Mouse (Mus musculus): ENCODE measurements around the gene Hdc. TPM values are rescaled to one million over a fixed set of nuclear protein-coding genes. Genes with fewer than 3 reads are reported as not detected.
"Not testable (repeated sequence)": the region's sequence is repeated elsewhere in the genome, so short reads cannot be mapped to it uniquely, and the experiment has no call there.

Gene Hdc
- 1 to 10 TPM in 1 of 2 experiments, under 1 TPM in 1; 0.95 to 1.2 TPM for total RNA-seq (2021)

- intact Hi-C loops (cut with DNase I) = no loop called here
- DNase-seq = no peak
Measured at GRCm38 (mm10) chr2:126619249-126619704, at the start of gene Hdc. Gene Hdc, minus strand, starts transcription at chr2:126619299.

DNA sequence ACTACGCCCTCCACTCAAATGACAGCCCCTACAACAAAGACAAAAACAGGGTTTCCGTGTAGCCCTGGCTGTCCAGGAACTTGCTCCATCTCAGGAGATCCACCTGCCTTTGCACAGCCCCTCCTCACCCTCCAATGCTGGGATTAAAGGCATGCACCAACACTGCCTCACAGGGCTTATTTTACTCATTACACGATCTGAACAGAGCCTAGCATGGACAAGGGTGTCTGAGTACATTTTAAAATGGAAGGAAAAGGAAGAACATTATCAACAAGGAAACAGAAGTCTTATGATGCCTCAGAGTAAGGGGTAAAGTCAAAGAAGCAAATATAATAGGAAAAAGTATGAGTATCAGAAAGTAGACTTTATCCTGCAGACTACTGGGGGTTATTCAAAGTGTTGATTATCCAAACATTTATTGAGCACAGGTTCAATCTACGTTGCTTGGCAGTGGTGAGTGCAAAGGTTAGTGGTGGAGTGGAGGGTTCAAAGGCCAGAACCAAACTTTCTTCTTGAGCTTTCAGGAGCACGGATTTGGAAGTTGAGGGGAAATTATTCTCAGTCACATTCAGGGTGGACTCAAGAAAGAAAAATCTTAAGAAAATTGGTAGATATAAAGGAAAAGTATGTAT, 49.6 kb upstream of the Hdc start:
- intact Hi-C loops (cut with DNase I) = no loop called here
- DNase-seq = no peak

DNA sequence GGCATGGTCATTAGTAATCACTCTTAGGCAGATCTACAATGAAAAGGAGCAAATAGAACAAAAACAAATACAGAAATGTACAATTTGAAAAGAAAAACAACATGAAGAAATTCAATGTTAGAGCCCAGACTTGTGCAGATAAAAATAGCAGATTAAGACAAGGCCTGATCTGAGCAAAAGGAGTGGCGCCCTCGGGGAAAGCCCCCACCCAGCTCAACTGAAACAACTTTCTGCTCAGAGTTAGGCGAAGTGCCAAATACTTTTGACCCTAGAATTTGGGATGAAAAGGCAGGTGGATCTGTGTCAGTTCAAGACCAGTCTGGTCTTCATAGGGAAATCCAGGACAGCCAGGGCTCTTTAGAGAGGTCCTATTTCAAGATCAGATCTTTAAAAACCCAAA, 46.9 kb upstream of the Hdc start:
- no peak for DNase-seq
- intact Hi-C loops (cut with DNase I) = loop anchor here (2.0 kb wide), 1 partner anchor 73 kb away; no protein-coding TSS in a partner anchor

GRCm38 (mm10) chr2:126663481-126663880, 44.4 kb upstream of the Hdc start:
- DNase-seq = no peak
- intact Hi-C loops (cut with DNase I) = no loop called here

GRCm38 (mm10) chr2:126652929-126653328, 33.8 kb upstream of the Hdc start:
- intact Hi-C loops (cut with DNase I) = no loop called here
- DNase-seq = no peak

- intact Hi-C loops (cut with DNase I) = no loop called here
Measured at GRCm38 (mm10) chr2:126647762-126648161, 28.7 kb upstream of the Hdc start.

DNA sequence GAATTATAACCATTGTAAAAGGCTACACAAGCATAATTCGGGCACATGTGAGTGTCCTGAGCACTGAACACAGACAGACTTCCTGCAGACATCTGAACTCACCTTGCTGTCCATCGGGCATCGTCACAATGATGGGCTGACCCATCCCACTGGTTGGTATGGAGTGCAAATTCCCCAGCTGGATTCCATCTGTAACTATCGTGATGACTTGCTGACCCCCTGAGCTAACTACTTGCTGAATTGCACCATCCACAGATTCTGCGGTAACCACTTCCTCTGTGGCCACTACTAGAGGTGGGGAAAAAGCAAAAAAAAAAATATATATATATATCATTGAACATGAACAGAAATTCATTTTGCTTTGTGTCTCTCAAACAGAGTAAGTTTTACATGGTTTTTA, 27.4 kb upstream of the Hdc start:
- no peak for DNase-seq
- intact Hi-C loops (cut with DNase I) = no loop called here

More at GRCm38 (mm10) chr2:126647762-126648161, 28.7 kb upstream of the Hdc start:
- no peak for DNase-seq

DNA sequence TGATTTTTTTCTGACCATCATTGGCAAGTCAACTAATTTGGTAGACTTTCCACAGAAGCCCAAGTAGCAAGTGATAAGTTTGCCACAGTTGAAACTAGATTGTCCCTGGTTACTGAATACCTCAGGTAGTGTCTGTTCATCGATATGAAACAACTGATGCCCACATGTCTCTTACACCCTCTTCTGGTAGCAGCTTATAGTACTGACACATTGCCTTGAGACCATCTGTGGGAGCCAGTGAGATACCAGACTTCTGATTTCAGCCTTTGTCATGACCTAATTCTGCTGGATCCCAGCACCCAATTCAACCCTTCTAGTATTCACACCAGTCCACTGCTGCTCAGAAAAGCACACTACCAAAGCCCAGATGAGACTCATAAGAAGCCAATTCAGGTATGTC, 25.7 kb upstream of the Hdc start:
- no peak for DNase-seq

GRCm38 (mm10) chr2:126640298-126640697, 21.2 kb upstream of the Hdc start:
- no peak for DNase-seq
- intact Hi-C loops (cut with DNase I) = no loop called here

More for the DNA sequence above, 25.7 kb upstream of the Hdc start:
- intact Hi-C loops (cut with DNase I) = no loop called here

- intact Hi-C loops (cut with DNase I) = loop anchor here (2.0 kb wide), 1 partner anchor 29 kb away; no protein-coding TSS in a partner anchor
- peak; percentile 21 to 23 for DNase-seq
Measured at GRCm38 (mm10) chr2:126635939-126636823, 17.1 kb upstream of the Hdc start.

DNA sequence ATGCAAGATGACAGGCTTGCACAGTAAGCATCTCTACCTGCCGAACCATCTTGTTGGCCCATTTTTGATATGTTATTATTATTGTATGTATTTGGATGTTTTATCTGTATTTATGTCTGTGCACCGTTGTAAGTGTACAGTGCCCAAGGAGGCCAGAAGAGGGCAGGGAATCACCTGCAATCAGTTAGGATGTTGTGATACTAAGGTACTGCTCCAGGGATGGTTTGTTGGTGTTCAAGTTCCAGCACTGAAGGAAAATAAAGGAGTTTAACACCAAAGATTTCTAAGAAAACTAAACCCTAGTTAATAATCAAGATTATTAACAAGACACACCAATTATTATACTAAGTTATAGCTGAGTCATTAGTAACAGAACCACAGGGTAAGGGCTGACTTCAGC, 14.1 kb upstream of the Hdc start:
- intact Hi-C loops (cut with DNase I) = no loop called here
- no peak for DNase-seq

- intact Hi-C loops (cut with DNase I) = no loop called here
- no peak for DNase-seq
Measured at GRCm38 (mm10) chr2:126628455-126628995, 9.4 kb upstream of the Hdc start.

GRCm38 (mm10) chr2:126623138-126623537, 4.0 kb upstream of the Hdc start:
- intact Hi-C loops (cut with DNase I) = no loop called here
- DNase-seq = no peak

DNA sequence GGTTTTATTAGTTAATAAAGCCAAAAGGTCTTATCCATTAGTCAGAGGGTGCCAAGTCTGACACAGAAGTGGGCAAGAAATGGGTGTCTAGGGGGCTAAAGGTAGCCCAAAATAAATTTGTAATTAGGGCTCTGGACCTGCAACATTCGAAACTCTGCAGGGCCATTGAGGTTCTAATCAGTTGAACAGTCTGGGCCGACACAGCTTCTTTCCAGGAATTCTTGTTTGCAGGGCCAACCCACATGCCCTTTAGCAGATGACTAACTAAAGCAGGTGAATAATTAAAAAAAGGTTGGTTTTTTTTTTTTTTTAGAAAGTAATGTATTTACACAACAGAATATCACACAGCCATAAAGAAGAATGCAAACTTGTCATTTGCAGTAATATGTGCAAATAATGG, 3.4 kb upstream of the Hdc start:
- no peak for DNase-seq
- intact Hi-C loops (cut with DNase I) = no loop called here

GRCm38 (mm10) chr2:126618470-126619179, 474 bp downstream of the Hdc start:
- no peak for DNase-seq
- intact Hi-C loops (cut with DNase I) = no loop called here

DNA sequence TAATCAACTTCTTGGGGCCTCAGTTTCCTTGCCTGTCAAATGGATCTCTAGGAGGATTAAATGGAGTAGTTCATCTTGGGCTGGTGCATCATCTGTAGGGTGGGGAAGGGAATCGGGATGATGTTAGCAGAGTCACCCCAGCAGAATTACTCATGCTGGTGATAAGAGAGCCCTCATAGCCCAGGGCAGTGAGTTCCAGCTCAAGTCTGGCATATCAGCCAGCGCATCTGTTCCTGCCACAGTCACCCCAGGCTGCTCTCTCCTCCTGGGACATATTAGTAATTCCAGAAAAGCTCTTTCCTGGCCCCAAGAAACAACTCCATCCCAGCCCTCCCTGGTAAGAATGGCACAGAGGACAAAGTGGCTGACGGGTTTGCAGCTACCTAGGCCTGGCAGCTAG, 3.7 kb downstream of the Hdc start:
- intact Hi-C loops (cut with DNase I) = no loop called here
- no peak for DNase-seq

GRCm38 (mm10) chr2:126609600-126609999, 9.5 kb downstream of the Hdc start:
- intact Hi-C loops (cut with DNase I); DNase-seq: not testable (repeated sequence)

- intact Hi-C loops (cut with DNase I) = loop anchor here (2.0 kb wide), 1 partner anchor 29 kb away; no protein-coding TSS in a partner anchor
- no peak for DNase-seq
Measured at GRCm38 (mm10) chr2:126607553-126608203, 11.4 kb downstream of the Hdc start.

GRCm38 (mm10) chr2:126606688-126607062, 12.4 kb downstream of the Hdc start:
- intact Hi-C loops (cut with DNase I) = loop anchor here (2.0 kb wide), 1 partner anchor 30 kb away; no protein-coding TSS in a partner anchor

DNA sequence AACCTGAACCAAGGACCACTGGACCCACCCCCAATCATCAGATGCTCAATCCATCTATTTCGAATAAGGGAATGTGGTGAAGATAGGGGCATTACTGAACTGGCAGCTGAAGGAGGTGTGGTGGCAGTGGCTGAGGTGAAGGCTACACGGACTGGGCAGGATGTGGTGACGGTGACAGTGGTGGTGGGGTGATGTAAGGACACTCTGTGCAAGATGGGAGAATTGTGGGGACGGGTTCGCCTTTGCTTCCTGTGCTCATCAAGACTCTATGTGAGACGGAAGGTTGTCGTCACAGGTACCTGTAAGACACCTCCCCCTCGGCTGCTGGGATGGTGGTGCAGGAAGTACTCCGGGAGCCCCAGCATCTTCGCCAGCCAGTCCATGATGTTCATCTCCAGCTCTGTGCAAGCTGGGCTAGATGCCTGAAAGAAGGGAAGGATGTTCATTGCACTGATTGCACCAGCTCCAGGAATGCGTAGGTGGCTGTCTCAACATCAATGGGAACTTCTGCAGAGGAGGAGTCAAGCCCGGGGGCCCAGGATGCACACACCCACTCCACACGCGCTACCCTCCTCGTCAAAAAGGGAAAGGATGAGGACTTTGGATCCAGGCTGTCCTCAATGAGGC, 12.9 kb downstream of the Hdc start:
- no peak for DNase-seq
- intact Hi-C loops (cut with DNase I) = loop anchor here (2.0 kb wide), 1 partner anchor 31 kb away; no protein-coding TSS in a partner anchor

More at GRCm38 (mm10) chr2:126606688-126607062, 12.4 kb downstream of the Hdc start:
- DNase-seq = no peak

Measured in heart, postnatal 36 days (tissue).